ENCODE assay signal across 17 mouse cellular contexts in genomic region chr5:30716311-30716710, GRCm38 (mm10). TPM values are rescaled to one million over a fixed set of nuclear protein-coding genes. Genes with fewer than 3 reads are reported as not detected.
"Had no signal": no experiment of that assay in that cellular context is flagged by ENCODE, and none has a peak within 500 bp of the region (broad histone marks: within the 10 kb centered on the region; RNA-seq: fewer than 3 reads in every experiment).

No protein-coding gene starts in this region.

- H3K9me3 ChIP-seq: neural tube, embryonic 13.5 days; neural tube, embryonic 15.5 days; stomach, embryonic 15.5 days had no signal

- H3K4me3 ChIP-seq: neural tube, embryonic 13.5 days; neural tube, embryonic 15.5 days; stomach, embryonic 15.5 days had no signal

- H3K4me2 ChIP-seq: neural tube, embryonic 13.5 days; neural tube, embryonic 15.5 days; stomach, embryonic 15.5 days had no signal

- H3K36me3 ChIP-seq: stomach, embryonic 15.5 days had no signal

- H3K27me3 ChIP-seq: neural tube, embryonic 13.5 days; neural tube, embryonic 15.5 days had no signal

- H3K27ac ChIP-seq: neural tube, embryonic 13.5 days; neural tube, embryonic 15.5 days; stomach, embryonic 15.5 days; stomach, postnatal 0 days had no signal

- DNase-seq: retina, postnatal 1 day; right cerebral cortex, adult 18-20 months; right cerebral cortex, postnatal 14 days; right cerebral cortex, postnatal 25 days; right cerebral cortex, postnatal 4 days; spleen, adult 18-20 months; thymus, adult 18-20 months; thymus, adult 2 months; thymus, postnatal 14 days; thymus, postnatal 25 days; thymus, postnatal 36 days; thymus, postnatal 4 days had no signal

- H3K9ac ChIP-seq: neural tube, embryonic 13.5 days; neural tube, embryonic 15.5 days; stomach, embryonic 15.5 days had no signal

RNA-seq across cellular contexts. Expression of gene Dpysl5, which starts 4.9 kb away (rescaled TPM):
- total RNA-seq: neutrophil, adult 5-6 weeks had no signal
